Mouse (Mus musculus) adrenal gland, postnatal 4 days (tissue): ENCODE results near the gene Ret. TPM values are rescaled to one million over a fixed set of nuclear protein-coding genes. Genes with fewer than 3 reads are reported as not detected.

Source experiments
- DNase-seq, 2 experiments: peaks; one replicate each; pipeline ENCODE4 v3.0.0; 2021 to 2022; ENCODE audit warnings: low spot score in 2 of 2, mixed read lengths in 2 of 2
- total RNA-seq, 2 experiments: library from RNA; stranded (reverse); gene quantifications; 2 replicates each; pipeline ENCODE4 v1.2.3; 2021

Ret gene
- total RNA-seq, 2 experiments from 2014 or later = 9.4 to 11.7 TPM

GRCm38 (mm10) chr6:118126577-118126976 lies 70.9 kb downstream of the Ret start:
- no peak for DNase-seq

- DNase-seq = no peak
Observed at GRCm38 (mm10) chr6:118122767-118123166, 74.8 kb downstream of the Ret start.

GRCm38 (mm10) chr6:118111810-118112209 lies 85.7 kb downstream of the Ret start:
- DNase-seq = no peak

Other genes with a start within 250 kb of the Ret start
- under 1 TPM; 0.31 to 0.45 TPM for gene Rasgef1a, start 186.3 kb downstream of the Ret start, total RNA-seq
- gene Csgalnact2, start 58.6 kb downstream of the Ret start, total RNA-seq = 10 to 100 TPM; 19.9 to 22.3 TPM
- 10 to 100 TPM; 33.1 to 35.9 TPM for gene Bms1, start 221.8 kb upstream of the Ret start, total RNA-seq